Mouse (Mus musculus) hindbrain, embryonic 14.5 days (tissue): ENCODE results near the gene Arid5b. TPM values are rescaled to one million over a fixed set of nuclear protein-coding genes. Genes with fewer than 3 reads are reported as not detected.

Source experiments
- ATAC-seq: fragments of 200-750 bp; cut with Nextera tagmentation; 2 replicates; pipeline ENCODE4 v1.8.0; 2017; ENCODE audit warnings: moderate number of reproducible peaks, mild to moderate bottlenecking, moderate TSS enrichment, moderate library complexity; ENCODE audit not compliant: low FRiP score
- DNase-seq: peaks from one replicate; pipeline ENCODE4 v3.0.0-alpha.2; 2015; ENCODE audit warnings: low spot score
- H3K27ac ChIP-seq: fragments of 300-500 bp; sonication (generic); 2 replicates; pipeline ENCODE4 v1.5.1; 2014; ENCODE audit warnings: mild to moderate bottlenecking, moderate library complexity
- H3K27me3 ChIP-seq: fragments of 300-500 bp; sonication (generic); 2 replicates; pipeline ENCODE4 v1.6.1; 2014; ENCODE audit warnings: mild to moderate bottlenecking, low read length, mixed read lengths; ENCODE audit not compliant: control insufficient read depth, insufficient read depth
- H3K36me3 ChIP-seq: fragments of 300-500 bp; sonication (generic); replicated peaks from 2 replicates; pipeline ENCODE4 v1.6.1; 2014; ENCODE audit not compliant: control insufficient read depth, insufficient read depth
- H3K4me1 ChIP-seq: fragments of 300-500 bp; sonication (generic); replicated peaks from 2 replicates; pipeline ENCODE4 v1.6.1; 2014; ENCODE audit warnings: antibody characterized with exemption, low read length, mixed read lengths; ENCODE audit not compliant: control insufficient read depth, insufficient read depth
- H3K4me2 ChIP-seq: fragments of 300-500 bp; sonication (generic); replicated peaks from 2 replicates; pipeline ENCODE4 v1.6.1; 2014; ENCODE audit warnings: mild to moderate bottlenecking, moderate library complexity
- H3K4me3 ChIP-seq: fragments of 300-500 bp; sonication (generic); replicated peaks from 2 replicates; pipeline ENCODE4 v1.5.1; 2014; ENCODE audit warnings: mild to moderate bottlenecking, low read length
- H3K9ac ChIP-seq: fragments of 300-500 bp; sonication (generic); 2 replicates; pipeline ENCODE4 v1.6.1; 2014
- H3K9me3 ChIP-seq: fragments of 300-500 bp; sonication (generic); 2 replicates; pipeline ENCODE4 v1.6.1; 2016; ENCODE audit warnings: low read length; ENCODE audit not compliant: control insufficient read depth
- WGBS: fragments of 180-500 bp; shearing (Covaris S2); extraction: QIAGEN DNeasy Blood & Tissue Kit; methylation state at CpG from one replicate; pipeline ENCODE4 v1.1.7; 2014; 5-methylcytosine and 5-hydroxymethylcytosine counted together
- polyA plus RNA-seq: library from polyadenylated mRNA; unstranded; fragments of >200 nt; fragmentation: Nextera tagmentation; extraction: Ambion mirVana; gene quantifications from 2 replicates; pipeline ENCODE4 v1.2.1, GENCODE M21; 2014

Gene Arid5b
- polyA plus RNA-seq, 1 experiment from 2014 or later: 21.0 TPM

DNA sequence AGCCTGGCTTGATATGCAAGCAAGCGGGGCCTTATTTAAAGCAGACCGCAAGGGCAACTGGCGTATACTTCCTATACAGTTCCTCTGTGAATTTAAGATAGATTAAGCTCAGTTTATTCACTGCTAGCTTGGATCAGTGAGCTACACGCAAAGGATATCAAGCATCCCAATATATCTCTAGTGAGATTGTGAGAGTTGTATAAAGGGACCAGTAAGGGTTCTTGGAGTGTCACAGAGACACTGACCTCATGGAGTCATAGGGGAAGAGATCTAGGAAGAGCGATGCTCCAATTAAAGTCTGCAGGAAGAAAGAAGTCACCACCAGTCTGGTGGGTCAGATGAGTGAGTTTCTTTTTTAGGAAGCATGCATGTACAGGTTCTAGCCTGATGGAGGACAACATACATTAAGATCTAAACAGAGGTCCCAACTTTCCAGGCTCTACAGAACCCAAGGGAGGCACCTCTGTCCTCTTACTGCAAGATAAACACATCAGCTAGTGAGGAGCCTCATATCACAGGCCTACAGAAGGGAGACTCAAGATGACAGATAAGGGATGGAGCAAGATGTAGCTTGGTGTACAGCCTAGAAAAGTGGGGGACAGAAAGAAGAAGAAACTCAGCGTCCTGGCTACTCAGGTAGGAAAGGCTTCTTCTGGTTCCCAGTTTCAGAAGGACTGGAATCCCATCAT is 123.0 kb downstream of the Arid5b start:
- ATAC-seq (no peak), DNase-seq (no peak)
- Histone ChIP-seq H3K9me3 (no peaks in the 10 kb centered on the region), H3K27ac (no peak overlapping the region), H3K4me1 (peaks cover 20% of the 10 kb centered on the region; the same call in 1 of the 2 replicates), H3K4me2 (no peak overlapping the region), H3K4me3 (no peak overlapping the region), H3K9ac (no peak overlapping the region), H3K27me3 (no peaks in the 10 kb centered on the region), H3K36me3 (no peaks in the 10 kb centered on the region)
- 94% methylated on average over 6 of the region's 6 CpGs for WGBS

- peaks cover 20% of the 10 kb centered on the region; the same call in 1 of the 2 replicates for H3K4me1 ChIP-seq
- H3K4me2 ChIP-seq: peak overlapping the region; percentile 27; the same call in 1 of the 2 replicates
- no peak for DNase-seq
- 65% methylated on average over 14 of the region's 14 CpGs for WGBS
- no peaks in the 10 kb centered on the region for H3K9me3 ChIP-seq
- H3K4me3 ChIP-seq: no peak overlapping the region
- H3K36me3 ChIP-seq: no peaks in the 10 kb centered on the region
- no peak for ATAC-seq
- no peaks in the 10 kb centered on the region for H3K27me3 ChIP-seq
- H3K27ac ChIP-seq: no peak overlapping the region
- H3K9ac ChIP-seq: no peak overlapping the region
Observed at GRCm38 (mm10) chr10:68154046-68154765, 124.3 kb downstream of the Arid5b start.

DNA sequence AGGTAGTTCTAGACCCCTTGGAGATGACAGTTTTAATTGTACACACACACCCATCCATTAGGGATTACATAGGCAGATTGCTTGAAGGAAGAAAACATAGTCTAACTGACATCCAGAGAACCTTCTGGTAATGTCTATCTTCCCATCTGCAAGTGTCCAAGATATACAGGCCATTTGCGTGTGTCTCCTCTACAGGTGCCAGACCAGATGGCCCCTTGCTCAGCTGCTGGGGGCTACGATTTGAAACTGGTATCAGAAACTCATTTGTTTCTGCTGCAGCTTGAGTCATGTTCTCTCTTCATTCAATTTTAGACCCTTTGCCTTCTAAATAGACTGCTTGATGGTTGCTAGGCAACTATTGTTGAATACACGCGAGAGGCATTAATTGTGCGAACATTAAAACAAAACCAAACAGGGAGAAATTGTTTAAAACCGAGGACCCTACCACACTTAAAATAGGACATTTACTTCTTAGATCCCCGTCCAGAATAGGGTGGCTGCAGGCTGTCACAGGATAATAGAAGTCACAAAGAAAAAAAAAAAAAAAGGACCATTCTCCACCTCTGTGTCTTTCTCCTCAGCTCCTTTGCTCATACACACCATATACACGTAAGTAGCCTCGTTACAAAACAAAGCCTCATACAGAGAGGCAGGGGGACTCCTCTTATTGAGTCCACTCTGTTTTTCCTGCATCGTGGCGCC is 125.0 kb downstream of the Arid5b start:
- DNase-seq (peak; percentile 64), ATAC-seq (no peak)
- Histone ChIP-seq H3K4me1 (peaks cover 20% of the 10 kb centered on the region; the same call in 1 of the 2 replicates), H3K9ac (no peak overlapping the region), H3K27me3 (no peaks in the 10 kb centered on the region), H3K9me3 (no peaks in the 10 kb centered on the region), H3K4me2 (peak overlapping the region; percentile 27), H3K36me3 (no peaks in the 10 kb centered on the region), H3K27ac (0 out of 2 replicates have a peak overlapping the region, but pooled peaks have one; percentile 21), H3K4me3 (no peak overlapping the region)
- 16% methylated on average over 11 of the region's 11 CpGs for WGBS

GRCm38 (mm10) chr10:68148495-68148894 is 130.0 kb downstream of the Arid5b start:
- no peak for ATAC-seq
- no peaks in the 10 kb centered on the region for H3K9me3 ChIP-seq

DNA sequence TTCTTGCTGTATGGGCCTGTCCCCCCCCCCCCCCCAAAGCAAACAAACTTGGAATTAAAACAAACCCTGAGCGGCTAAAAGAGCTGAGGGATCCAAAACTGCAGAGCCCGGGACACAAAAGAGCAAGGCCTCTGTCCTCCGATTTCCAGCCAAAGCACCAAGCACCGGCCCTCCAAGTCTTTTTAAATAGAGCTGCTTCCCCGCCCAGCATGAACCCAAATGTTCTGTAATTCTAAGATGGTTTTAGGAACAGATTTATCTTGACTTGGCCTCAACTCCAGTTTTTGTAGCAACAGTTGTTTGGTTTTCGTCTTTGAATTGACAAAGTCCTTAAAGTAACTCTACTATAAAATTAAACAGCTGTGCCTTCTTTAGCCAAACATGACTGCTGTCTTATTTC is 130.8 kb downstream of the Arid5b start:
- no peak for DNase-seq
- ATAC-seq: no peak
- WGBS: 49% methylated on average over 6 of the region's 6 CpGs
- Histone ChIP-seq H3K27ac (no peak overlapping the region), H3K4me3 (no peak overlapping the region), H3K4me2 (no peak overlapping the region), H3K27me3 (no peaks in the 10 kb centered on the region), H3K36me3 (no peaks in the 10 kb centered on the region), H3K9me3 (no peaks in the 10 kb centered on the region), H3K9ac (no peak overlapping the region), H3K4me1 (no peaks in the 10 kb centered on the region)

More at GRCm38 (mm10) chr10:68148495-68148894, 130.0 kb downstream of the Arid5b start:
- no peak for DNase-seq
- H3K9ac ChIP-seq: no peak overlapping the region
- no peak overlapping the region for H3K4me2 ChIP-seq
- H3K4me1 ChIP-seq: peaks cover 6% of the 10 kb centered on the region; the same call in 1 of the 2 replicates
- H3K27me3 ChIP-seq: no peaks in the 10 kb centered on the region
- no peak overlapping the region for H3K27ac ChIP-seq
- no peaks in the 10 kb centered on the region for H3K36me3 ChIP-seq
- no peak overlapping the region for H3K4me3 ChIP-seq
- WGBS: 81% methylated on average over 6 of the region's 6 CpGs

DNA sequence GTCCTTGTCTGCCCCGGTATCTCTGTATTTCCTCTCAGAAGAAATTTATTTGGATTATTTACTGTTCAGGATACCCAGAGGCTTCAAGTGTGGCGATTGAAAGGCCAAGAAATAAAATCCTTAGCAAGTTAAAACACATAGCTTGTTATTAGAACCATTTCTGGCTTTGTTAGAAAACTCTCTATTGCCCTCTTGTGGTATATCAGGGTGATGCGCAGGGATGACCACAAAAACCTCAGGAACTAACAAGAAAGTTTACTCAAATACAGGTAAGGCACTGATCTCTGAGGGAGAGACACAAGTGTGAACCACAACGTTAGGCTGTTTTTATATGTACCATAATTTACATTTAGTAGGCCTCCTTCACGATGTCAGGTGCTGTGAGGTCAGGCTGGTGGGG is 131.7 kb downstream of the Arid5b start:
- ATAC-seq: no peak
- 8% methylated on average over 5 of the region's 5 CpGs for WGBS
- no peak overlapping the region for H3K27ac ChIP-seq

DNA sequence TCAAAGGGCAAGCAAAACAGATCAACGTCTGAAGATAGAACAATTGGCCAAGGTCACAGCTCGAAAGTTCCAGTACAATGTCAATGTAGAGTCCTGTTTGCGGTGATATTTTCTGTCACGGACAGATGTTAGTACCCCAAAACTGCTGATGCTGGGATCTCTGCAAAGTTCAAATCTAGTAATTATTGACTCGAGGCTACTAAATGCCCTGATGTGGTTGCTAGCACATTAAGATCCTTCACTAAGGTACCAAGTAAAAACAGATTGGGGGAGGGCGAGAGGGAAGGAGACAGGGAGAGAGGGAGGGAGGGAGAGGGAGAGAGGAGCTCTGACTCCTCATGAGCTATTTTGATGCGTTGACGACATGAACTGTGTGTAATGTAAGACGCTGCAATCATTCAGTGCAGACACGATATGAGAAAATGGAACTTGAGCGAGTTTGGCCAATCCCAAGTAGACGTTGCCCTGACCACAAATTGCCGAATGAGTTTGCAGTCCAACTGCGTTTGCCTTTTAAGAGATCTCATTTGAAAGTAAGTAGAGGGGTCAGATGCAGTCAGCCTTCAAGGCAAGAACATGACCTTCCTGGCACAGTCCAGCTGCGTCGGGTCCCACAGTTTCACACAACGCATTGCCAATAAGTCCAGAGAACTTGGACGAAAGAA is 133.1 kb downstream of the Arid5b start:
- H3K36me3 ChIP-seq: no peaks in the 10 kb centered on the region
- H3K27me3 ChIP-seq: no peaks in the 10 kb centered on the region
- H3K27ac ChIP-seq: no peak overlapping the region
- no peak for ATAC-seq
- H3K4me2 ChIP-seq: no peak overlapping the region
- DNase-seq: no peak
- H3K9me3 ChIP-seq: no peaks in the 10 kb centered on the region
- no peaks in the 10 kb centered on the region for H3K4me1 ChIP-seq
- WGBS: 78% methylated on average over 18 of the region's 18 CpGs
- no peak overlapping the region for H3K4me3 ChIP-seq
- no peak overlapping the region for H3K9ac ChIP-seq

More for the DNA sequence above, 131.7 kb downstream of the Arid5b start:
- H3K36me3 ChIP-seq: no peaks in the 10 kb centered on the region
- H3K4me1 ChIP-seq: no peaks in the 10 kb centered on the region
- H3K9me3 ChIP-seq: no peaks in the 10 kb centered on the region
- H3K4me3 ChIP-seq: no peak overlapping the region
- no peaks in the 10 kb centered on the region for H3K27me3 ChIP-seq
- DNase-seq: peak; percentile 86
- H3K4me2 ChIP-seq: no peak overlapping the region
- H3K9ac ChIP-seq: no peak overlapping the region

DNA sequence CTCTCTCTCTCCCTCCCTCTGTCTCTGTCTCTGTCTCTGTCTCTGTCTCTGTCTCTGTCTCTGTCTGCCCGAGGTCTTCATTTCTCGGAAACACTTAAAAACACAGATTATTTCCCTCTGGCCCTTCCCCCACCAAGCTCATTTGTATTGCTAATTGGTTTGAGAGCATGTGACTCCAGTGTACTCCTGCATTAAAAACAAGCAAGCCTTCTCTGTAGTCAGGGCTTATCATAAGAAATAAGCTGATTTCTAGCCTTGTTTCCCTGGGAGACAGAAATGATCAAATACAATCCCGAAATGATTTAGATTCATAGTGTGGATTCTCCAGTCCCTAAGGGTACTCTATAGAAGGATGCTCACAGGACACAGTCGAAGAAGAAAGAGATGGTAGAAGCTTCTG is 136.0 kb downstream of the Arid5b start:
- Histone ChIP-seq H3K4me3 (no peak overlapping the region), H3K27me3 (no peaks in the 10 kb centered on the region), H3K9ac (no peak overlapping the region), H3K36me3 (no peaks in the 10 kb centered on the region), H3K9me3 (no peaks in the 10 kb centered on the region), H3K4me1 (peaks cover 4% of the 10 kb centered on the region; the same call in 1 of the 2 replicates), H3K4me2 (no peak overlapping the region), H3K27ac (peak overlapping the region; percentile 53; the same call in 1 of the 2 replicates)
- DNase-seq (no peak), ATAC-seq (no peak)
- 53% methylated on average over 4 of the region's 4 CpGs for WGBS

DNA sequence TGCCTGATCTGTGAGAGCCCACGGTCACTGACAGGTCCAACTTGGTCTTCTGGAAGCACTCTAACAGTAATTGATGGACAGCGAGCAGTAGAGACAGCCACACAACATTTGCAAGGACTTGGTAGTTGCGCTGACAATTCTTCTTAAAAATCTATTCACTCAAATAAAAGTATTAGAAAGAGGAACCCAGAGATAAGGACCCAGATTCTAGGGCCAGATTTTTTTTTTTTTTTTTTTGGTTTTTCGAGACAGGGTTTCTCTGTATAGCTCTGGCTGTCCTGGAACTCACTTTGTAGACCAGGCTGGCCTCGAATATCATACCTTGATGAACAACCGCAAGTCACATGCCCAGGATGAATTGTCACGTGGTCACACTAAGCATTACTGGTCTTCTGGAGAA is 137.0 kb downstream of the Arid5b start:
- no peak for DNase-seq
- no peak overlapping the region for H3K9ac ChIP-seq

More for the DNA sequence above, 137.0 kb downstream of the Arid5b start:
- 97% methylated on average over 7 of the region's 7 CpGs for WGBS
- Histone ChIP-seq H3K4me1 (peaks cover 13% of the 10 kb centered on the region), H3K9me3 (no peaks in the 10 kb centered on the region), H3K36me3 (no peaks in the 10 kb centered on the region), H3K4me2 (no peak overlapping the region), H3K4me3 (no peak overlapping the region), H3K27ac (no peak overlapping the region), H3K27me3 (no peaks in the 10 kb centered on the region)
- no peak for ATAC-seq
